Mouse (Mus musculus): ENCODE measurements around the gene Rtp4.

The Rtp4 gene

DNA sequence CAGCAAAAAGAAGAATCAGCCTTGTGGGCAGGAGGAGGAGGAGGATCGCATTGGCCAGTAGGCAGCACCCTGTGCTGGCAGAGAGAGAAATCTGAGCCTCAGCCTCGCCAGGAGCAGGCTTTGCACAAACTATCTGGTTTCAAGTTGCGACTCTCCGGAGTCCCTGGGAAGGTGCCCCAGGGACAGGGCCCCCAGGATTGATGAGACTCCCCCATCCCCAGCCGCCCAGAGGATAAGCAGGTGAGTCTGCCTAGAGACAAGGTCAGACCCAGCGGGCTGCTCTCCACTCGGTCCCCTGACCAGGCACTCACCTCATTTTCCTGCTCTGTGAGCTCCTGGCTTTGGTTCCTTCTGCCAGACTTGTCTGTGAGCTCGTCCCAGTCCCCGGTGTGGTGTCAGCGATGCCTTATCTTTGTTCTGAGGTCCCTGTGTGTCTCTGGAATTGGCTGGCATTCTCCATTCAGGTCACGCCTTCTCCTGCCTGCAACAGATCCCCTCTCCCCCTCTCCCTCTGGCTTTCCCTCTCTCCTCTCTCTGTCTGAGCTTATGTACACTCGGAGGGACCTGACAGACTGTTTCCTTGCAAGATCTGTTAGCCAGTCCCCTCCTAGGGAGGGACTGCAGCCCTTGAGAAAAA lies at the start of gene Rtp4, which contains the start of gene Masp1:
Rtp4 (plus strand) TSS at position 57 of the 637 bp plus-strand sequence.
Masp1 (minus strand) TSS at position 581 of the 637 bp plus-strand sequence.
- DNase-seq: peak; percentile 8

DNA sequence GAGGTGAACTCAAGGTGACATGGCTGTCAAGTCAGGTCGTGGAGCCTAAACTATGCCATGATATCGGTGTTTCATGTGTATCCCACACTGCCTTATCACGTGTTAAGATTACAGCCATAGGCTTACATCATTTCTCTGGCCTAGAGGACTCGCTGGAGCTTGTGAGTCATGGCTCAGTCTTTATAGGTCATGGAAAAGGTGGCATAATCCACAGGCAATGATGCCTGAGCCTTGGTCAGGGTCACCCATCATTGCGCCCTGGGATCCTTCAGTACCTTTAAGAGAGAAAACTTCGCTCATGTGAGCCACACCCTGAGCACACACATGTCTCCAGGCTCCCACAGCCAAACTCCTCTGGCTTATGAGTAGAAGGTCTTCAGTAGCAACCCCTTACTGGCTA lies 48.5 kb upstream of the Rtp4 start:
- no peak for DNase-seq

DNA sequence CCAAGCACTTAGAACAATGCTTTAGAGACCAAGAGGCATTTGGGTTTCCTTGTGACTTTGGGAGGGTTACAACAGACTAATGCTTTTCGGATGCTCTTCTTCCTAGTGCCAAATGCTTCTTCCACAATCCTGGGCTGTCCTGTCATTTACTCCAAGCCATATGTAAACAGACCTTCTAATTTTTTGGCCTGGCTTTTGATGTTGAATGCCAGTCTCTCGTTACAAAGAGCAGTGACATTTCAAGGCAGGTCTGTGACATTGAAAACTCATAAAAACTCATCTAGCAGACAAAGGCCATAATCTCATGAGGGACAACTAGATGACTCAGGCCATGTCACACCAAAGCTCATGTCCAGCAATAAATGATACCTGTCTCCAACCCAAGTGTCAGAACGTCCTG lies 48.0 kb upstream of the Rtp4 start:
- DNase-seq: no peak

DNA sequence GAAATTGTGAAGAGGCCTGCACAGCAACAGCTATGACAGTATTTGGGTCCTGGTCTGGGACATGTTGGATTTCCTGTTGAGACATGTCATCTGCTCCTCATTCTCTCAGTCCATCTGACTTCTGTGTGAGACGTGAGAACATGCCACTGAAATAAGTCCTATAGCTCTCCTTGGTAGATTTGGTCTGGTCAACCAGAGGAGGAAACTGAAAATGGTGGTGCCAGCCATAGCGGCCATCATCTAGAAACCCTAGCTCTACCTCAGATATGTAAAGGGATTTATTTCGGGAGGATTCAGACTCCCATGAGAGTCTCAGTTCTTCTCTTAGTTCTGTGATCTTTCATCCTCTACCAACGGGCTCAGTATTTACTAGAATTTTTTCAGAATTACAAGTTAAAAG lies 44.4 kb upstream of the Rtp4 start:
- DNase-seq: no peak

DNA sequence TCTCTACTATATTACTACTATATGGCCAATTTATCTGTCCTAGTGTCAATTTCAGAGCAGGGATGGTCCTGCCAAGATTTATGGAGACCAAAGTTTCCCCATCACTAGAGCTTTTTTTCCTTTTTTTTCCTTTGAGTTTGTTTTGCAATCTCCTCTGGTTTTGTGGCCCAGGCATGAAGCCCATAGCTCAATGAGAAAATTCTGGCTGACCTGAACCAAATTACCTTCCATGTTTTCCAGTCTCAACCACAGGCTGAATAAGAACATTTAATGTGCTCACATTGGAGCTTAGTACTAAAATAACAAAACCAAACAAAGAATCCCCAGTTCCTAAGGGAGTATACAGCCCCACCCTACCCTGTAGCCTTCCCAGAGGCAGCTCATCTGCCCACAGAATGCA lies 43.5 kb upstream of the Rtp4 start:
- no peak for DNase-seq

DNA sequence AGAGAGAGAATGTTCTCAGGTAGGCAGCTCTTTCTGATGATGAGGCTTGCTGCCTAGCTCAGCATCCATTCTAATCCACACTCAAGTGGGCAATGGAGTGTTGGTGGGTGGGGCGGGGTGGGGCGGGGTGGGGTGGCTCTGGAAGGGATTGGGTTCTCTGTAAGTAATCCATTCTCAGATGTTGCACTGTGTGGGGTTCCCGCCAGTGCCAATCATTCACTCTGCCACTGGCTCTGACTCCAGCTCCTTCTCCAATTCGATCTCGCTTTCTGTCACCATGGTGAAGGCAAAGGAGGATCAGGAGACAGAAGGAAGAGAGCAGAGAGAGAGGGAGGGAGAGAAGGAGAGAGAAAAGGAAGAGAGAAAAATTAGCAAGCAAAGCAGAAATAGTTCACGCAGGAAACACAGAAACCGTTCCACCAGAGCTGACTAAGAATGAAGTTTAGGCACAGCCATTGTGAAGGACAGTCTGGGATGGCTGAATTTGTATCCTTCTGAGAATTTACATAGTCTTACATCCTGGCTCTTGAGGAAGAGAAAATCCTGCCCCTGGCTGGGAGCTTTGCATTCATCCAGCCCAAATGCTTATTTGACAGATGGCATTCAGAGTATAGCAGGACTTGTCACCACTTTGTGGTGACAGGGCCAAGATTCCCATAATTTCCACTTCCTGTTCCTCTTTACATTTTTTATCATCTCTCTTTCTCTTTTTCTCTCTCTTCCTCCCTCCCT lies 40.1 kb upstream of the Rtp4 start:
- no peak for DNase-seq

DNA sequence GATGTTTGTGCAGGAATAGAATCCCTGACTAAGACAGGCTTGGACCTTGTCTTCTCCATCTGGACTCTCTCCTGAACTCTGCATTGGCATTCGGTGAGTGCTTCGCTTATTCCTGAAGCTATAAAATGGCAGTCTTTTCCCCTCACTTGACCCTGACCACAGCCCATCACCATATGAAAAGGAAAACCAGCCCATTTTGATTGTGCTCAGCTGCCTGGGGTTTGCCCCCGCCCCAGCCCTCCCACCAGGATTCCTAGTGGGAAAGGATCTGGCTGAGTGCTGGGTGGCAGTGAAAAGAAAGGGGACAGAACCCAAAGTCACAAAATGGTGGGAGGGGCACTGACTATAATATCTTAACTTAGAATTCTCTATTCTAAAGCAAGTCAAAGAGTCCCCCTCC lies 37.9 kb upstream of the Rtp4 start:
- no peak for DNase-seq

DNA sequence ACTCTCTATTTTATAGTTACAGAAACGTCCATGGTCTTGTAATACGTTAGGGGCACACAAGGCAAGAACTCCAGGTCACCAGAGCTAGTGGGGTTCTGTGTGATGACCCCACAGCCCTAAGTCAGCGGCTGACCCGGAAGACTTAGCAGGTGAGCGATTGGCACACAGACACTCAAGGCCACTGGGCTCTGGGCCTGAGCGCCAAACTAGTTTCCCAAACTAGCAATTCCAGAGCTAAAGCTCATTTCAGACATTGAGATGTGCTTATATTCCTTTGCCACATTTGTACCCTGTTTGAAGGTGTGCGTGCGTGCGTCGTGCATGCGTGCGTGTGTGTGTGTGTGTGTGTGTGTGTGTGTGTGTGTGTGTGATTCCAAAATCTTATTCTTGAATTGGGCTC lies 37.2 kb upstream of the Rtp4 start:
- DNase-seq: no peak

DNA sequence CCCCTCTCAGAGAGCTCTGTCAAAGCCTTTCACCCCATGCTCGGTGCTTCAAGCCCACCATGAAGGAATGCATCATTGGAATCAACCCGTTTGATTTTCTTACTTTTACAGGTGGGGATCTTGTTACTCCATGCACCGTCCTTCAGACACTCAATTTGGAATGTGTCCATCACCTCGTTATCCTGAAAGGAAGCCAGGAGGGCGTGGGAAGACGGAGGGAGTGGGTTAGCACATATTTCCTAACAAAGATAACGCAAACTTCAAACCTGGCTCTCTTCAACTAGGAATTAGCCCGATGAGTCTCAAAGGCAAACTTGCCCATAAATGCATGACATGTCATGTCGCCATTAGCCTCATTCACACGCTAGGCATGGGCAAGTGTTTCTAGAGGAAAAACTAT lies 36.8 kb upstream of the Rtp4 start:
- DNase-seq: no peak

DNA sequence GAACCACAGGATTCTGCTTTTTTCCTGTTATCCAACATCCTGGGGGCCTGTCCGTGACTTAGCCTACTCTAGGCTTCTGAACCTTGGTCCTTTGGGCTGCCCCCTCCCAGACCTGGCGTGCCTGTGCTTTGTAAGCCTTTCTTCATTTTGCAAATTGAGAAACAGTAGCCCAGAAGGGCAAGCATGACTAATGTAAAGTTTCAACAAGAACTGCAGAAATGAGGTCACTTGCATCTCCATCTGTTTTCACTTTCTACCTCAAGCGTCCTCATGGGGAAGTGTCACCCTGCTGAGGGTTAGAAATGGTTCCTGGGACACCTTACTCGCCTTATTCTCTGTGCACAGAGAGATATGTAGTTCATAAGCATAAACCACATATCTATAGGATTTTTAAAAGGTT lies 27.3 kb upstream of the Rtp4 start:
- no peak for DNase-seq

DNA sequence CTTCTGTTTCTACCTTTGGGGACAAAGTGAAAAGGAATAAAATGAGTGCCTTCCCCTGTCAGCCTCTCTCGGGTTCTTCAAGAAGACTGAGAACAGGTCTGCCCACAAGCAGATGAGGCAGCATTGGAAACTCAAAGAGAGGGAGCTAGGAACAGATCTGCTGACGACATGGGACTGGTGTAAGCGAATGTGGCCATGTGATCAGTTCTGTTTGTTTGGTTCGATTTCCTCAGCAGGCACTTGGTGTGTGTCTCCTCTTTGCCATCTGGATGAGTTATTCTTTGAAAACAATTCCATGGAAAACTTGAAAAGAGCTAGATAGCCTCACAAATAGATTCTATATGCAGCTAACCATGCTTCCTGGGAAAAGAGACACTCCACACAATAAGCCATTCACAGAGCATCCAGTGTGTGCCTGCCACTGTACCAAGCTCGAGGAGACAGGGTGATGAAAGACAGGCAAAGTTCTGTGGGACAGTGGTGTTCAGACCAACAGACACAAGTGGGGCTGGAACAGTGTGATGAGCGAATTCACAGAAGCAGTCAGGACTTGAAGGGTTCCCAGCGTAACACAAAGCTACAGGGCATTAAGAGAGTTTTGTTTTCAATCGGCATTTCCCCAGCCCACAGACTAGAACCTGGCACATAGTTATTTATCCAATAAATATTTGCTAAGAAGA lies 23.7 kb upstream of the Rtp4 start:
- no peak for DNase-seq

DNA sequence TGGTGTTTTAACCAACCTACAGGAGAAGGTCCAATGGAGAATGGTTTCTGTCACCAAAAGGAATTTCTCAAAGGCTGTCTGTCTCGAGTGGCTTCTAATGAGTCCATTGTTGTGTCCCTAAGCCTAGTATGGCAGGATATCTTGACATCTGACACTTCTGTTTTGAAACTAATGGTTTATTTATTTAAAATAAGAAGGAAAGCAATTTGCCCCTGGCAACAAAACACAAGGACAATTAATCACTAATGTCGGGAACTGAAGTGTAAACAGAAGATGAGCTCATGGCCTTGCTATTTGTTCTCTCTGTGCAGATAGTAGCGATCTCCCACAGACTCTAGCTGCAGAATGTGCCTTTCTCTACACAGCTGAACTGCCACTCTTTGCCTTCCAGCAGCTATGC lies 22.7 kb upstream of the Rtp4 start:
- DNase-seq: no peak

DNA sequence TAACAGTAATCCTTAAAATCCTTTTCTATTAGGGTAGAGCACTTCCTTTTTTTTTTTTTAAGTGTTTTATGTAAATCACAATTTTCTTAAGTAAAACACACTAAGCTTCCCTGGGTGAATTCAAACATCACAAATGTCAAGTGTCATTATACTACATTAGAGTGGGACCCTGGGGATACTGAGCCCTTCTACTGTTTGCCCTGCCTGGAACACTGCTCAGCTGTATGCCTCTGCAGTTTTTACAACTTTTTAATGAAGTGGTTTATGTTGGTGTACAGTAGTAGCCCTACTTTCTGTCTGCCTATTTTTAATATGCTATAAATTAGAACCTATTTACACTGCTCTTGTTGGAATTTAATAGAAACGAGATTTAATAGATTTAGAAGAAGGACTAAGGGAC lies 22.2 kb upstream of the Rtp4 start:
- no peak for DNase-seq

DNA sequence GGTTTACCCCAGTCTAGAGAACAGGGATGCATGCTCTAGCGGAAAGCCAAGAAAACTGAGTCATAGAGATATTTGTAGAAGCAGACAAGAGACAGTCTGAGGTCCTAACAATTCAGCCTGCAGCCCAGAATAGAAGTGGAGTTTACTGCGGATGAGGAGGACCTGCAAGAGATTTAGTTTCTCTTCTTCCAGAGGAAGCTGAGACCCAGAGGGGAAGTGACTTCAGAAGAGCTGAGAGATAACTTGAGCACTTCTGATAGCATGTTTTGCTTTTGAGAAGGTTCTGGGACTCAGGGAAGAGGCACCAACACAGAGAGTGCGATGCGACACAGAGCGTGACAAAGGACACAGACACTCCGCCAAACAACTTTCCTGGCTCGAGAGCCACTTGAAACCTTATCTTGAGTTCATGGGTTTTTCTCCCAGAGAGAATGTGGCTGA lies 21.4 kb upstream of the Rtp4 start:
- DNase-seq: no peak

DNA sequence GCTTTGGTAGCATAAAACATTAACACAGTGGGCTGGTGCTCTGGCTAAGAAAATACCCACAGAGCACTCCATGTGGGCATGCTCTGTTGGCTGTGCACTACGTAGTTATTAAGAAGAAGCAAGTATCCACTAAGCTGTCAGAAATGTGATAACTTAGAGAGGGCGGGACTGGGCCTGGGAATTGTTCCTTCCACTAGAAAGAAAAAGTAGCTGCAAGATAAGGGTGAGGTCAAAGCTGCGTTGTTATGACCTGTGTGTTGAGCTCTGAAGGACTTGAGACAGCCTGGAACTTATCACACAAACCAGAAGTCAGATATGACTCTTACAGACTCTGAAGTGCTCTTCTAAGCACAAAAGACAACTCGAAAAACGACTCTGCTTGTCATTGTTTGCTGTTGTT lies 19.5 kb upstream of the Rtp4 start:
- no peak for DNase-seq

DNA sequence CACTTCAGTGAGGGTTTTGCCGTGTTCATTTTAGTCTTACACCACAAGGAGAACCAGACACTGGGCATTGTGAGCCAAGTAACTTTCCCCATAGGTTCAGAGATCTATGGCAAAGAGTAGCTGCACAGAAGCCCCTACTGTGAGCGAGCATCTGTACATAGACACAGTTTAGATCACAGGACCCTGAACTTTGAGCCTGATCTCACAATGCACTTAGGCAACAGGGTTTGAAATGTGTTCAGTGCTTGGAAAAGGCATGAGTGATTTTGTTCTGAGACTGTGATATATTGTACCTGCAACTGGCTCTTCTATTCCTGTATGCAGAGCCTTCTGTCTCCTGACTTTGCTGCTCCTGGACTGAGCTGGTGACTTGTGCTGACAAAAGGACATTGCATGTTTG lies 18.8 kb upstream of the Rtp4 start:
- no peak for DNase-seq

DNA sequence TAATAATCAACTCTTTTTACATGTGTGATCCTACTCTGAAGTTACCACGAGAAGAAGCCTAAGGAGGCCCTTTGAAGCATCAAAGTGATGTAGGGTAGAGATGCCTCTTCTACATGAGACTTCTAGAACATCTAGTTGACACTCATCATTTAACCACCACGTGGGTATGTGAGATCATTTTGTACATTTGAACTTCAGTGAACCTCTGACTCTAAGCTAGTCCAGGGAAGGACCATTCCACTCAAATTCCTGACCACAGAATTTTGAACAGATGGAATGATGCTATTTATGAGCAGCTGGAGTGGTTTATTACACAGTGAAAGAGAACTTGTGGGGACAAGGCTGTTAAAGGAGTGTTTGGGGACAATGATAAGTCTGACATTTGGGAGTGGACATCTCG lies 17.6 kb upstream of the Rtp4 start:
- no peak for DNase-seq

DNA sequence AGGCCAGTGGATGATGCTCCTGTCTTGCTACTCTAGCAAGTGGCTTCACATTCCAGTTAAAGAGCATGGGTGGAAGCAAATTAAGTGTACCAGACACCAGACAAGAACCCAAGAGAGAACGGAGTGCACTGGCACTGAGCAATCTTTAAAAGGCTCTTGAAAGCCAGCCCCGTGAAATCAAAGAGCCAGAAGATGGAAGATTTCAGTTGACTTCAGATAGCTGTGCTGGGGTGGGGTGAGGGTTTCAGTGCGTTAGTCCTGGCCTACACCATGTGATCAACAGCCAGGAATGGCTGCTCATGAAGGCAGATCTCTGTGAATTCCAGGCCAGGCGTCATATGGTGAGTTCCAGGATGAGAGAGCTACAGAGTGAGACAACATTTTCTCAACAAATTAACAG lies 16.7 kb upstream of the Rtp4 start:
- no peak for DNase-seq

DNA sequence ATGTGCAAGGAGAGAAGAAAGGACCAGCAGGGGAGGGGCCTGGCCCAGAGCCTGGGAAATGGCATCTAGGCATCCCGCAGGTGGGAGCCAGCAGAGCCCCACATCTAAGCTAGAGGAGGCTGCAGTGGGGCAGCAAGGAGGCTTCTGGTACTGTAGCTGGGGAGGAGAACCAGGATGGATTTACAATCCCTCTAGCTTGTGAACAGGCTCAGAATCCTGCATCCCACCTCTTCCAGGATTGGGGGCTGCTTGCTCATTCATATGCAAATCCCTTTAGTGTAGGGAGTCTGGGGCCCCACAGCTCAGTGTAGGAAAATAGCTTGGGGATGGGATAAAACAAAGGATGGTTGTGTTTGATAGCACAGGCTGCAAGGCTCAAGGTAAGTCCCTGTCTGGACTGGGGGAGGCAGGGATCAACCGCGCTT lies 15.8 kb upstream of the Rtp4 start:
- DNase-seq: no peak

DNA sequence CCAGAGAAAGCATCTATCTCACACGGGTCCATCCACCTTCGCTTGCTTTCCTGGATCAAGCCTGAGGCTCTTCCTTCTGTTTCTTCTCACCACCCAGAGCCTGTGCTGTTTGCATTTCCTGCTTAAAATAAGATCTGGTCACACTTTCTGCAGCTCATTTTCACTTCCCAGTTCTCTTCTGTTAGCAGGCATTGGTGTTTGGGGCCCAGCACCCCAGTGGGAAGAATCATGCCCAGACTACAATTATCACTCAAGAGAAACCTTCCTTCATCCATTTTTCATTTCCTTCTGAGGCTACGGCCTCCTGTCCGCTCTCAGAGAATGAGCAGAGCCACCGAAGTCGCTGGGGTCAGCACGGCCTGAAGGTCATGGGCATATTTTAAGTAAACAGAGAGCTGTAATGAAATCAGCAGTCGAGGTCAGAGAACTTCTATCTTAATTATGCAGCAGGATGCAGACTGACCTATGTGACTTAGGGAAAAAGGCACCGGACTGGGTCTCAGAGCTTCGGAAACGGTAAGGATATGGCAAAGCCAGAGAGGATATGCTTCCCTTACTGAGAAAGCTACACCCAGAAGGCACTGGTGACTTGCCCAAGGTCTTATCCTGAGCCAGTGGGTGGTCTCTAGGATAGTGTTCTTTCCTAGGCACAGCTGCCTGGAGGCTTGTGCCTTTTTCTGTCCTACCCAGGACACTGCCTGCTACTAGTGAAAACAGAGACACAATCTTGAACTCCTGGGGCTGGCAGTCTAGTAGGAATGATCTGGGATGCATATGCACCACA lies 14.0 kb upstream of the Rtp4 start:
- no peak for DNase-seq

DNA sequence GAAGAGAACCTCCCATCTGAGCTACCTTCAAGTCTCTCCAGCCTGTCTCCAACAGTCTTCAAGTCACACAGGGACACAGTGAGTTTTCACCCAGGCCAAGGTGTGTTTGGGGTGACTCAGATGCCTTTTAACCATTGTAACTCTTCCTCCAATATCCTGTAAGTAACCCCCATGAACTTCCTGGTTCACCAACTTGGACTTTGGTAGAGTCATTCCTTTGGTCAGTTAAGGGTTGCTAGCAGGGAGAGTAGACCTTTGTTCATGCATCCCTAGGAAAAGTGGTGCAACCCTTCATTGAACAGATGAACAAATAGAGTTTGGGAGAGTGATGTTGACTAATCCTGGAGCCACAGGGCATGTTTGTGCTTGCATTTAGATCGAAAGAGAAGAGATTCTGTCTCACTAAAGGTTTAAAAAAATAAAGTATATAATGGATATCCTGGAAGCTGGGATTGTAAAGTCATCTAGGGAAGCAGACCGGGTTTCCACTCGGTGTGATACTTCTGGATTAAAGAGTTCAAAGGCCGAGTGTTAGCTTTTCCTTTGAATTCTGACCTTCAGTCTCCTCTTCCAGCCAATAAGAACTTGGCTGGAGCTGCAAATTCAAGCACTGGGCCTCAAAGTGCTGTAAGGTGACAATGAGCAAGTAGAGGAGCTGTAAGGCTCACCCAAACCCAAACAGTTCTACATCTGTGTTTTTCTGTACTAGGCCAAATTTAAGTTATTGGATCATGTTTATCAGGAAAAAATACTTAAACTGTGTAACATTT lies 8.7 kb upstream of the Rtp4 start:
- DNase-seq: no peak

DNA sequence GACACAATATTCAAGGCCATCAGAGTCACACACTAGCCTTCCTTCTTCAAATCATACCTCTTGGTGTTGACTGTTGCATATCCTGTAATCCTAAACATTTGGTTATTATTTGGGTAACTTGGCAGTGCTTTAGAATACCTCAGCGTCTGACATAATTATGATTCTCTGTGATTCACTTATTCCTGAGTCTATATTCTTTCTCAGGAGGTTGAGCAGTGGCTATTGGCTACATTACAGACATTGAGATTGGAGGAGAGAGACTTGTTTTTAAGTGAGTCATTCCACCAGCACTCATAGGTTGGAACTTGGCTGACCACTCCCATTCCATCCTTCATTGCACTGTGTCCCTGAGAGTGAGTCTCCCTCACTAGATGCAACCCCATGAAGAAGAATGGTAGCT lies 6.7 kb upstream of the Rtp4 start:
- no peak for DNase-seq

DNA sequence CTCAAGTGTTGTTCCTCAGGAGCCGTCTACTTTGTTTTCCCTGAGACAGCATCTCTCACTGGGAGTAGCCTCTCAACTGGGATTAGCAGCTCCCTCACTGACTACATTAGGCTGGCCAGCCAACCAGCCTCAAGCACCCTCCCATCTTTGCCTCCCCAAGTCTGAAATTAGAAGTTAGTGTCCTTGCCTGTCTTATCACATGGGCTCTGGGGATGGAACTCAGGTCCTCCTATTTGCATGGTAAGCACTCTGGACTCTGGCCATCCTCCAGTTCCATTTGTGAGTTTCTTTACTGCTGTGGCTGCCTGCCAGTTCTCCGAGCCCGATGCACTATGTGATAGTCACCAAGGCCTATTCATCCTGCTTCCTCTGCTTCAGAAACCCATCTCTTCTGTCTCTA lies 4.3 kb upstream of the Rtp4 start:
- no peak for DNase-seq

Data from cerebellum, adult 8-10 months (tissue).